Mouse (Mus musculus): Measurements from ENCODE around the gene Mesd.

- TF ChIP-seq CTCF (IDR thresholded peaks at IDR 0.05; ENCODE audit: low read depth): no peak
- TF ChIP-seq EP300 (IDR thresholded peaks at IDR 0.05; ENCODE audit: low read depth): no peak
These were observed 7.2 kb upstream of the Mesd start for GRCm38 (mm10) chr7:83877088-83877487.
